Mouse (Mus musculus) layer of hippocampus, adult 2 months (tissue): ENCODE results near the gene Ppp2r5e. TPM values are rescaled to one million over a fixed set of nuclear protein-coding genes. Genes with fewer than 3 reads are reported as not detected.

Experiments used
- DNase-seq, 2 experiments: peaks; one replicate each; pipeline ENCODE4 v3.0.0; 2022; ENCODE audit warnings: low spot score in 2 of 2
- H3K27ac ChIP-seq: fragments of 200-600 bp; 2 replicates; pipeline ENCODE4 v1.8.1; 2022
- H3K4me3 ChIP-seq: fragments of 200-600 bp; 2 replicates; pipeline ENCODE4 v1.8.1; 2022; ENCODE audit warnings: mild to moderate bottlenecking
- CTCF ChIP-seq: fragments of 200-600 bp; conservative IDR thresholded peaks from 2 replicates; pipeline ENCODE4 v1.8.1; 2022; ENCODE audit warnings: antibody characterized with exemption, mild to moderate bottlenecking, moderate library complexity
- total RNA-seq, 2 experiments: library from RNA; stranded (reverse); gene quantifications; 2 replicates each; pipeline ENCODE4 v1.2.3; 2021

The Ppp2r5e gene
- total RNA-seq, 2 experiments from 2014 or later: 79.1 to 80.1 TPM

DNA sequence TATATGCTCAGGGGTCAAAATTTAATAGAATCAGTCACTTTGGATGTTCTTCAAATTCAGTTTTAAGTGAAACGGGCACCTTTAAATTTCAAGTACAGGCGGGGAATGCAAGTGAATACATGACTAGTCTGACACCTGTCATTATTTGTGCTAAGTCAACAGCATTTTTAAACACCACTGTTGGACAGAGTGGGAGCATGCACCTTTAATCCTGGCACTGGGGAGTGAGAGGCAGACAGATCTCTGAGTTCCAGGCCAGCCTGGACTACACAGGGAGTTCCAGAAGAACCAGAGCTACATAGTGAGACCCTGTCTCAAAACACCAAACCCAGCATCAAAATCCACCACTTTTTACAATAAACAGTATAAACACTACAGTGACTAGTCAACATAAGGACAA, 108.5 kb downstream of the Ppp2r5e start:
- no peak for DNase-seq
- Histone ChIP-seq H3K4me3 (no peak overlapping the region), H3K27ac (no peak overlapping the region)
- no peak for TF ChIP-seq CTCF

DNA sequence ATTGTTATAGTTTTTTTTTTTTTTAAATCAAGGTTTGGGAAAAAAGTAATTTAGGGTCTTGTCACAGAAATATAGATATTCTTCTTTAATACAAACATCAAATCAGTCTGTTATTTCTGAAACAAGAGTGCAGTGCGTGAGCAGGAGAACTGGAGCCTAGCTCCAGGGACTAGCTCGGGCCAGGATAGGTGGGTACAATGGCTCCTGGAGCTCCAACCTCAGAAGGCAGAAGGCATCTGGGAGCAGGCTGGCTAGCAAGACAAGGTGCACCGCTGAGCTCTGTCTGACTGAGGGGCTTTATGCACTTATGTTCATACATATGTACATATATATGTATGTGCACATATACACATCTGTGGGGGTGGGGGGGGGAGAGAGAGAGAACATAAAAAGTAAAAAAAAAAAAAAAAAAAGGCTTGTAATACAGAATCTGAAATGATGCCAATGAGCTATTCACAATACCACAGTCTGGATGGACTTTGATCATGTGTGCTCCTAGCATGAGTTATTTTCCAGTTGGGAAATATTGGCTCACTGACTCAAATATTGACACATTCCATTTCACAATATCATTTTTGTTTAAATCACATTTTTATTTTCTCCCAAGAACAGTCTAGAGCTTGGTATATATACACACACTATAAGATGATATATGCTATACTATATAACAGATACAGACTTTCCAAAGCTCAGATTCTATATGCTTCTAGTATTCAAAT, 109.3 kb downstream of the Ppp2r5e start:
- DNase-seq: no peak
- no peak for TF ChIP-seq CTCF

DNA sequence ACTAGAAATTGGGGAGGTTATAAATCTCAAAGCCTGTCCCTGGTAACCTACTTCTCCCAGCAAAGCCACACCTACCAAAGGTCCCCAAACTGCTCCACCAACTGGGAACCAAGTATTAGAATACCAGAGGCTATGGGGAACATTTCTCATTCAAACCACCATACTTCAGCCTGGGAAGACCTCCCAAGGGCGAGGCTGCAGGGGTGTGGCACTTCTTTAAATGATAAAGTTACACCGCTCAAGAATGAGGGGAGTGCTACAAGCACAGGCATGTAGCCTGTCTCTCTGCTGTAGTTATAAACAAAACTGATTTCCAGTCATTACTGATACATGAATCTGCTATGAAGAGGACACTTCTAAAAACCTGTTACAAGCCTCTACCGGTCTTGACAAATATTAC, 113.3 kb downstream of the Ppp2r5e start:
- H3K27ac ChIP-seq: no peak overlapping the region
- no peak overlapping the region for H3K4me3 ChIP-seq
- no peak for DNase-seq
- no peak for TF ChIP-seq CTCF

More for the DNA sequence above, 109.3 kb downstream of the Ppp2r5e start:
- Histone ChIP-seq H3K4me3 (no peak overlapping the region), H3K27ac (no peak overlapping the region)

DNA sequence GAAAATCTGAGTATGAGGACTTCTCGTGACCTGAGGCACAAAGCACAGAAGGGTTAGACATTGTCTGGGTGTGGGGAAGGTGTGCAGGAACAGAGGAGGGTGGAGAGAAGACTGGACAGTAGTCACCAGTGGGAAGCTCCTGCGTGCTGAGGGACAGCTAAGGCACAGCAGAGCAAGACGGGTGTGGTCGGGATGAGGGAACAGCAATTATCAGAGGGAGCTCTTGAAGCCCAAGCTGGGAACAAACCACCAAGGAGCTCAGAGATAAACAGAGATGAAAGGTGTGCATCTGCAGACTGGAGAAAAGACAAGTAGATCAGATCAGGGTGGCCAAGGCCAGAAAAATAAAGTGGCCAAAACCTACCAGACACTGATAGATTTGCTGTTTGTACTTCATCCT, 114.0 kb downstream of the Ppp2r5e start:
- no peak for TF ChIP-seq CTCF
- no peak overlapping the region for H3K27ac ChIP-seq
- no peak overlapping the region for H3K4me3 ChIP-seq
- no peak for DNase-seq

DNA sequence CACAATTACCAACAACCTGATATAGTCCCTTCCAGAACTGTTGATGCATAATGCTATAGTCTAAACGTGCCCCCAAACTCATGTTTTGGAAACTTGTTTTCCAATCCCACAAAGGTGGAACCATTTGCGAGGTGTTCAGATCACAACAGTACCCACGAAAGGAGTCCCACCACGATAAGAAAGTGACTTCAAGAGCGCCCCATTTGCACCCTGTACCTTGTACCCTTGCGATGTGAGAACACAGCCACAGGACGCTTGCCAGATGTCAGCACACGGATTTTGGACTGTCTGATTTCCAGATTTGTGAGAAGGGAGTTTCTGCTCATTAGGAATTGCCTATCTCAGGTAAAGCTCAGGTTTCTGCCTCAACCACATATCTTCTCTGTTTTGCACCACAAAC, 116.0 kb downstream of the Ppp2r5e start:
- Histone ChIP-seq H3K4me3 (no peak overlapping the region), H3K27ac (no peak overlapping the region)
- no peak for TF ChIP-seq CTCF
- no peak for DNase-seq

DNA sequence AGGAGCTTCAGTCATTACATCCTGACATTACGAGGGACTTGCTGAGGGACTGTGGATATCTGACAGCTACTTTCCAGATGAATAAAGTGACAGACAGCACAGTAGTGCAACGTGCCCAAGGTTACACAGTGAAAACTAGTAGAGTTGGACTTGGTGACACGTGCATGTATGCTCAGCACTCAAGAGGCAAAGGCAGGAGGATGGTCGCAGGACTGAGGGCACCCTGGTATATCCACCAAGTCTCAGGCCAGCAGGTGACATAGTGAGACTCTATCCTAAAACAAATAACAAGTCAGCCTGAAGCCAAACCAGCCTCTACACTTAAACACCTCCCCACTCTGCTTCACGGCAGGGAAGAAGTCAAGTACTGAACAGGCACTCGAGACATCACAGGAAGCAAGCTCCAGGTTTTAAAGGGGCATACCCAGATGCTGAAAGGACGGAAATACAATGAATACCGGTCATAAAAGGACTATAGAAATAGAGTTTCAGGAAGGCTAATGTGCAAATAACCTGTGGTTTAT, 116.6 kb downstream of the Ppp2r5e start:
- Histone ChIP-seq H3K27ac (0 out of 2 replicates have a peak overlapping the region, but pooled peaks have one; percentile 19), H3K4me3 (no peak overlapping the region)
- no peak for DNase-seq
- no peak for TF ChIP-seq CTCF

DNA sequence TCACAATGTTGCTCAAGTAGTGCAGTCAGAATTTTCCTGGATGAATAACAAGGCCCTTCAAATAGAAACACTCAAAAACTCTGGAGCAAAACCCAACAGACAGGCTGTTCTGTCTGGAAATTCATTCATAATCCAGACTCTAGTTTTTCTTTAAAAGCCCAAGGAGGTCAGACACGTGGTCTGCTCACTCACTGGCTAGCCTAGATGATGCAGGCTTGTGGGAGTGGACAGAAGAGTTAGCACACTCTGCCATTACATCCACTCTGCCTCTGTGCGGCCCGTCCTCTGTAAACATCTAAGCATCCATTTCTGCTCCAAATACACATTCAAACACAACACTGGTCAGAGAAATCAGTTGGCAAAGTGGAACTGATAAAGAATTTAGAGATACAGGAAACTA, 117.4 kb downstream of the Ppp2r5e start:
- Histone ChIP-seq H3K27ac (peak overlapping the region; percentile 19; the same call in 1 of the 2 replicates), H3K4me3 (no peak overlapping the region)
- no peak for DNase-seq
- no peak for TF ChIP-seq CTCF

DNA sequence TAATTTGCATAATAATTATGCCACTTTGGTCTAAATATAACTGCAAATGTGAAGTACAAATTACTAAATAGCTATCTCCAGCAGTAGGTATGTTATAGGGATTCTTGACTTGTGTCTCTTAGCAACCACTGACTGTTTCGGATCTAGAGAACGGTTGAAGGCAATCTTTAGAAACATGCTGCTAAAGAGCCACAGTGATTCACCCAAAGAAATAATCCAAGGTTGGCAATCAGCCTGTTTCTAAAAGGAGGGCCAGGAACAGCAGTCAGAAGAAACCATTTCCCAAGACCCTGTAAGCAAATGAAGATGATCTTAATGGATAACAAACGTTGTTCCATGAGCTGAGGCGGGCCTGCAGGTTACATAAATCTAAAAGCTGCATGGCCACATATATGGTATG, 117.9 kb downstream of the Ppp2r5e start:
- Histone ChIP-seq H3K27ac (peak overlapping the region; percentile 19; the same call in 1 of the 2 replicates), H3K4me3 (no peak overlapping the region)
- TF ChIP-seq CTCF: no peak
- peak in 1 of 2 experiments; percentile 20 for DNase-seq

DNA sequence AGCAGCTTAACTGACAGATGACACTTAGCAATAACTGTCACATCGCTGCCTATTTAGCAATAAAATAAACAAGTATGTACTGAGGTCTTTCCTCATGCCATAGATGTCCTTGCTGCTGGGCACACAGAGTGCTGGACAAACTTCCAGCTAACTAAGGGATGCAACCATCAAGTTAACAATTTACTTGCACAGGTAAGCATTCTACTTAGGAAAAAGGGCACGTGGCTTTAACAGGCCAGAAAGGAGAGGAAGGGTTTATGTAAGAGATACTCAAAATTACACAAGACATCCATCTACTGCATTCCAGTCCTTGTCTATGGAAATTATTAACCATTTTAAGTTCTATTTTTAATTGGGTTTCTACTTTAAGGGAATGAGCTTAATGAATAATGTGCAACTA, 123.0 kb downstream of the Ppp2r5e start:
- no peak for TF ChIP-seq CTCF
- no peak for DNase-seq
- no peak overlapping the region for H3K27ac ChIP-seq
- no peak overlapping the region for H3K4me3 ChIP-seq

DNA sequence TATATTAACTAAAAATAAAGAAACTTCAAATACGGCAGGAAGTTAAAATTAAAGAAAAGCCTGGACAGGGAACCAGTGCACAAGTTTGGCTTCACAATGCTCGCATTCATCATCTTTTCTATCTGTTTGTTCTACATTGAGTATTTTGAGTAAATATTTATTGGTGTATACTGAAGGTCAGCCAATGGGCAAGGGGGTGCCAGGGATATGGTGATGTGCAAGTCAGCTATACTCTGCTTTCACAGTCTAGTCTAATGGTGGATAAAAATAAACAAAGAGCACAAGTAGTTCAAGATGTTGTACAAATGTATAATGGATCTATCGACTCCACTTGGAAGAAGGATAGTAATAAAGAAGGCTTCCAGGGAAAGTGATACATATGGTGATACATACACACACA, 123.9 kb downstream of the Ppp2r5e start:
- Histone ChIP-seq H3K4me3 (no peak overlapping the region), H3K27ac (no peak overlapping the region)
- no peak for DNase-seq
- no peak for TF ChIP-seq CTCF

DNA sequence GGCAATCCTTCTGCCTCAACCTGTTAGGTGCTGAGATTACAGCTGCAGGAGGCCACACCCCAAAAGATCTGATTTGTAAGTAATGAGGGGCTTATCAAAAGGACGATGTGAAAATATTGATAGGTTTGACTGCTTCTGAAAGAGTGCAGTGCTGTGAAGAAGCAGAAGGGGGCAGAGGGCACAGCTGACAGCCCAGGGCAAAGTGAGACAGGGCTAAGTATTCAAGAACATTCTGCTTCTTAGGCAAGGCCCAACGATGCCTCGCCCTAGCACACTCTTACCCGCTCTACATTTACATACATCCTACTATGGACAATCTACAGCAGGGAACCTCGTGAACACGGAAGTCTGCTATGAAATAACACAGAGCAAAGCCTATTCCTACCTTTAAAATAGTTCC, 128.2 kb downstream of the Ppp2r5e start:
- peak; percentile 50 for TF ChIP-seq CTCF

DNA sequence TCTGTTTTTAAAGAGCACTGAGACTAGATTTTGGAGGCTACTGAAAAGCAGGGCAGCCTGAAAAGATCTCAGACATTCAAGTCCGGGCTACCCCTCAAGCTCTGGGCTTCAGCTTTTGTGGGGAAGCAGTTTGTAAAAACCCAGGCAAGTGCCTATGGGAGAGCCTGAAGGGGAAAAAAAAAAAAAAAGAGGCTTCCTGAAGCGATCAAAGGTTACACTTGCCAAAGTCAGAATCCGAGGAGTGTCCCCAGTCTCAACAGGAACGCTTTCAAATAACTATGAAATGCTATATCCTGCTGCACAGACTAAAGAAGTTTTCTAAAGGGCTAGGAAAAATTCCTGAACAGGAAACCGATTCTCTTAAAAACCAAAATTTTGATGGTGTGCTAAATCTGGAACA, 128.9 kb downstream of the Ppp2r5e start:
- Histone ChIP-seq H3K4me3 (no peak overlapping the region), H3K27ac (no peak overlapping the region)
- DNase-seq: no peak
- TF ChIP-seq CTCF: no peak

More for the DNA sequence above, 128.2 kb downstream of the Ppp2r5e start:
- DNase-seq: no peak
- Histone ChIP-seq H3K4me3 (no peak overlapping the region), H3K27ac (no peak overlapping the region)

DNA sequence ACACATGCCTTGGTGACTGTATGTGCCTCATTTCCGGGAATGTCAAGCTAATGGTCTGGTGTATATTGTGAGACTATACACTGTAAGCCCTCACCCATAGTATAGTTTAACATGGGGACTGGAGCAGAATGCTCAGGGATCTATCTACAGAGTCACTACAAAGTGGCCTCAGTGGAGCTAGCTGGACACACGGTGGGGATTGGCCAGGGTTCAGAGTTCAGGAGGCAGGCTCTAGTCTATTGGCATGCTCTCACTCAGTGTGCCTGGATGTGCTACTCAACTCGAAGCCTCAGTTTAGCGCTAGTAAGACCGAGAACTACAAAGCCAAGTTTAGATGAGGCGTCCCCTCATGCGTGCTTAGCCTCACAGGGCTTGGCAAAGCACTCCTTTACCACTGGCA, 129.8 kb downstream of the Ppp2r5e start:
- H3K27ac ChIP-seq: no peak overlapping the region
- no peak for DNase-seq
- no peak for TF ChIP-seq CTCF
- no peak overlapping the region for H3K4me3 ChIP-seq
